Mouse (Mus musculus) lung, embryonic 16.5 days (tissue): ENCODE data around the gene Bcorl1. TPM values are rescaled to one million over a fixed set of nuclear protein-coding genes. Genes with fewer than 3 reads are reported as not detected.

ENCODE experiments used
- ATAC-seq: fragments of 200-750 bp; cut with Nextera tagmentation; 2 replicates; pipeline ENCODE4 v1.8.0; 2017; ENCODE audit warnings: low read depth, mild to moderate bottlenecking, moderate library complexity
- H3K27ac ChIP-seq: fragments of 300-500 bp; sonication (generic); 2 replicates; pipeline ENCODE4 v1.5.1; 2014; ENCODE audit warnings: mild to moderate bottlenecking, control low read depth, low read length
- H3K27me3 ChIP-seq: fragments of 300-500 bp; sonication (generic); 2 replicates; pipeline ENCODE4 v1.6.1; 2014; ENCODE audit warnings: low read depth, low read length, mixed read lengths; ENCODE audit not compliant: control insufficient read depth, insufficient read depth
- H3K36me3 ChIP-seq: fragments of 300-500 bp; sonication (generic); 2 replicates; pipeline ENCODE4 v1.6.1; 2014; ENCODE audit warnings: low read length; ENCODE audit not compliant: control insufficient read depth, insufficient read depth
- H3K4me1 ChIP-seq: fragments of 300-500 bp; sonication (generic); replicated peaks from 2 replicates; pipeline ENCODE4 v1.6.1; 2014; ENCODE audit warnings: low read length, mixed read lengths; ENCODE audit not compliant: control insufficient read depth, insufficient read depth
- H3K4me2 ChIP-seq: fragments of 300-500 bp; sonication (generic); 2 replicates; pipeline ENCODE4 v1.6.1; 2014; ENCODE audit warnings: low read depth, low read length, control low read depth
- H3K4me3 ChIP-seq: fragments of 300-500 bp; sonication (generic); 2 replicates; pipeline ENCODE4 v1.5.1; 2014; ENCODE audit warnings: mild to moderate bottlenecking, low read length, control low read depth
- H3K9ac ChIP-seq: fragments of 300-500 bp; sonication (generic); 2 replicates; pipeline ENCODE4 v1.6.1; 2014; ENCODE audit warnings: low read length, control low read depth
- H3K9me3 ChIP-seq: fragments of 300-500 bp; sonication (generic); 2 replicates; pipeline ENCODE4 v1.6.1; 2016; ENCODE audit warnings: low read length; ENCODE audit not compliant: control insufficient read depth
- WGBS: fragments of 180-500 bp; shearing (Covaris S2); extraction: QIAGEN DNeasy Blood & Tissue Kit; methylation state at CpG from one replicate; pipeline ENCODE4 v1.1.7; 2014; 5-methylcytosine and 5-hydroxymethylcytosine counted together
- polyA plus RNA-seq: library from polyadenylated mRNA; unstranded; fragments of >200 nt; fragmentation: Nextera tagmentation; extraction: Ambion mirVana; gene quantifications from 2 replicates; pipeline ENCODE4 v1.2.1, GENCODE M21; 2015

The Bcorl1 gene
- polyA plus RNA-seq, 1 experiment from 2014 or later: 4.5 TPM

DNA sequence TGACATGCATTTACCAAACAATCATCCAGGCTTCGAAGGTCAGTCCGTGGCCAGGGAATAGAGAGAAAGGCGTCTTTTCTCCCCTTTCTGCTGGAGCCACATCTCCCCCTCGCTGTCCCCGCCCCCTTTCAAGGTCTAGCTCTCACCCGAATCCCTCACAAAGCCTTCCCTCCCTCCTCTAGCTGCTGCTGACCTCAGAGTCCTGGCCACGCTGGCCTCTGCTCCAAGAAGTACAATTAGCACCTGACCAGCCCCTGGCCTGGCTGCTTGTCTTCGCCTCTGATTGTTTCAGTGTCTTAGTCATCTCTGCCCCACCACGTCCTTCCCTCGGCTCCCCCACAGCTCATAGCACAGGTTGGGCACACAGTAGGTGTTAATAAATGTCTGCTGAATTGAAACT is 108.5 kb downstream of the Bcorl1 start:
- 39% methylated on average over 10 of the region's 10 CpGs for WGBS
- no peak overlapping the region for H3K27ac ChIP-seq

GRCm38 (mm10) chrX:48452231-48452890 is 111.2 kb downstream of the Bcorl1 start:
- 19% methylated on average over 9 of the region's 9 CpGs for WGBS
- no peaks in the 10 kb centered on the region; the same call in 1 of the 2 replicates for H3K9me3 ChIP-seq
- H3K4me2 ChIP-seq: peak overlapping the region; percentile 55
- no peaks in the 10 kb centered on the region; the same call in 1 of the 2 replicates for H3K4me1 ChIP-seq
- H3K36me3 ChIP-seq: no peaks in the 10 kb centered on the region
- peak overlapping the region; percentile 65 for H3K9ac ChIP-seq
- no peak overlapping the region for H3K27ac ChIP-seq
- peak overlapping the region; percentile 61 for H3K4me3 ChIP-seq
- ATAC-seq: no peak
- H3K27me3 ChIP-seq: no peaks in the 10 kb centered on the region; the same call in none of the 2 replicates

More for the DNA sequence above, 108.5 kb downstream of the Bcorl1 start:
- Histone ChIP-seq H3K4me2 (no peak overlapping the region), H3K36me3 (no peaks in the 10 kb centered on the region), H3K9ac (no peak overlapping the region), H3K27me3 (no peaks in the 10 kb centered on the region; the same call in none of the 2 replicates), H3K4me3 (no peak overlapping the region), H3K9me3 (no peaks in the 10 kb centered on the region; the same call in 1 of the 2 replicates), H3K4me1 (no peaks in the 10 kb centered on the region; the same call in 1 of the 2 replicates)
- no peak for ATAC-seq

- peak overlapping the region; percentile 65 for H3K9ac ChIP-seq
- whole genome bisulfite sequencing: 19% methylated on average over 57 of the region's 71 CpGs
- peak; percentile 19 for ATAC-seq
Observed at GRCm38 (mm10) chrX:48452931-48453673, 111.9 kb downstream of the Bcorl1 start.

GRCm38 (mm10) chrX:48453736-48454494 is 112.8 kb downstream of the Bcorl1 start:
- peak overlapping the region; percentile 61 for H3K4me3 ChIP-seq
- peak overlapping the region; percentile 65 for H3K9ac ChIP-seq
- 16% methylated on average over 35 of the region's 91 CpGs for WGBS
- peak overlapping the region; percentile 55 for H3K4me2 ChIP-seq
- no peaks in the 10 kb centered on the region for H3K36me3 ChIP-seq
- H3K9me3 ChIP-seq: no peaks in the 10 kb centered on the region; the same call in 1 of the 2 replicates
- peak overlapping the region; percentile 33; the same call in 1 of the 2 replicates for H3K27ac ChIP-seq
- H3K27me3 ChIP-seq: no peaks in the 10 kb centered on the region; the same call in none of the 2 replicates
- peak; percentile 93 for ATAC-seq
- H3K4me1 ChIP-seq: no peaks in the 10 kb centered on the region; the same call in 1 of the 2 replicates

More at GRCm38 (mm10) chrX:48452931-48453673, 111.9 kb downstream of the Bcorl1 start:
- H3K4me1 ChIP-seq: no peaks in the 10 kb centered on the region; the same call in 1 of the 2 replicates
- no peaks in the 10 kb centered on the region; the same call in none of the 2 replicates for H3K27me3 ChIP-seq
- H3K9me3 ChIP-seq: no peaks in the 10 kb centered on the region; the same call in 1 of the 2 replicates
- peak overlapping the region; percentile 55 for H3K4me2 ChIP-seq
- H3K27ac ChIP-seq: peak overlapping the region; percentile 33; the same call in 1 of the 2 replicates
- H3K36me3 ChIP-seq: no peaks in the 10 kb centered on the region
- peak overlapping the region; percentile 61 for H3K4me3 ChIP-seq

DNA sequence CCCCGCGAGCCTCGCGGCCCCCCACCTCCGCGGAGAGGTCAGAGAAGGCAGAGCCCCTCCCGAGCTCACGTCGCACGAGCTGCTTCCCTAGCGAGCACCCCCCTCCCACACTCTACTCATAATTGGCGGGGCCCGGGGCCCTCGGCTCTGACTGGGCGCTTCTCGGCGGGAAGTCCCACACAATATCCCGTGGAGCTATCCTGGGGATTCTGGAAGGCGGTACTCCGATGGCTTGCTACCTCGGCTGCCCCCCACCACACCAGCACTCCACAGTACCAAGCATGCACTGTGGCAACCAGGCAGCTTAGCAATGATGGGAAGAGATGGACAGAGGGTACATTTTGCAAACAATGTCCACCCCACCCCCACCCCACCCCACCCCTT is 113.3 kb downstream of the Bcorl1 start:
- H3K9me3 ChIP-seq: no peaks in the 10 kb centered on the region; the same call in 1 of the 2 replicates
- WGBS: 16% methylated on average over 21 of the region's 21 CpGs
- H3K27me3 ChIP-seq: no peaks in the 10 kb centered on the region; the same call in none of the 2 replicates
- peak; percentile 65 for ATAC-seq
- H3K4me2 ChIP-seq: peak overlapping the region; percentile 55
- H3K4me3 ChIP-seq: peak overlapping the region; percentile 61
- H3K4me1 ChIP-seq: no peaks in the 10 kb centered on the region; the same call in 1 of the 2 replicates
- no peaks in the 10 kb centered on the region for H3K36me3 ChIP-seq
- H3K27ac ChIP-seq: no peak overlapping the region
- peak overlapping the region; percentile 65 for H3K9ac ChIP-seq

DNA sequence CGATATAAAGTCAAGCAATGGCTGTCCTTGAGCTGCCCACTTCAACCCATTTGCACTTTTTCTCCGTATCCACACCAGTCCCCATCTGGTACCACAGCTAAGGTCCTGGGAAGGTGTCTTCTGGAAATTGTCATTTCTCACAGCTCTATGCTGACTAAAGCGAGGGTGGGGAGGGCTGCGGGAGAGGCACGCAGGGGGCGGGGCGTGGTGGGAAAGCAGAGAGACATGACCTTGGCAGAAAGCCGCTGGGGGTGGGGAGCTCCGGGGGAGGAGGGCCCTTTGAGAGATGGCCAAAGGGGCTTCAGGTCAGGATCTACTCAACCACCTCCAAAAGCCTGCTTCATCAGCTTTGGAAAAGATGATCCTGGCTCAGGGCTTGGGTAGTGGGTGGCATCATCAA is 113.9 kb downstream of the Bcorl1 start:
- WGBS: 21% methylated on average over 9 of the region's 9 CpGs

DNA sequence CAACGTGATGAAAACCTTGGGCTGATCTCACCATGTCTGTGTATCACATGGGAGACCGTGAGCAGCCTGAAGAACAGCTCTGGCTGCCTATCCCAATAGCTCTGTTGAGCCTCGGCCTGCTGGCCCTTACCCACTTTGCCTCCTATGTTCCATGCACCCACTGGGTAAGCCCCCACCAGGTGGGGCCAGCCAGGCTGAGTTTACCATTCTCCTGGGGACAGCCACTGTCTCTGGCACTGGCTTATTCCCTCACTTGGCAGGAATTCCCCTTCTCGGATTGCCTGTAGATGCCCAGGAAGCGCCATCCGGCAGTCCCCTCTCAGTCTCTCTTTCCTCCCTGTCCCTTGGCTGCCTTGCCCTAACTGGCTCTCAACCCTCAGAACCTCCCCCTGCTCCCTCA is 115.8 kb downstream of the Bcorl1 start:
- Histone ChIP-seq H3K4me3 (no peak overlapping the region), H3K4me1 (no peaks in the 10 kb centered on the region; the same call in 1 of the 2 replicates), H3K4me2 (no peak overlapping the region), H3K9me3 (no peaks in the 10 kb centered on the region; the same call in 1 of the 2 replicates), H3K27ac (no peak overlapping the region), H3K36me3 (no peaks in the 10 kb centered on the region), H3K27me3 (no peaks in the 10 kb centered on the region; the same call in 1 of the 2 replicates), H3K9ac (no peak overlapping the region)
- WGBS: 70% methylated on average over 6 of the region's 6 CpGs
- ATAC-seq: no peak

More for the DNA sequence above, 113.9 kb downstream of the Bcorl1 start:
- Histone ChIP-seq H3K36me3 (no peaks in the 10 kb centered on the region), H3K4me1 (no peaks in the 10 kb centered on the region; the same call in 1 of the 2 replicates), H3K9ac (no peak overlapping the region), H3K4me2 (peak overlapping the region; percentile 55), H3K9me3 (no peaks in the 10 kb centered on the region; the same call in 1 of the 2 replicates), H3K27me3 (no peaks in the 10 kb centered on the region; the same call in none of the 2 replicates), H3K27ac (no peak overlapping the region), H3K4me3 (no peak overlapping the region)
- no peak for ATAC-seq
